Mouse (Mus musculus) C2C12 (cell line): ENCODE results near the gene Rasgef1b.

ENCODE experiments used
- CTCF ChIP-seq: IDR thresholded peaks from one replicate; pipeline ENCODE4 v1.5.1; 2011; ENCODE audit not compliant: control insufficient read depth, insufficient read depth, insufficient read length
- FOSL1 ChIP-seq: IDR thresholded peaks from one replicate; pipeline ENCODE4 v1.8.0; 2011; ENCODE audit warnings: mild to moderate bottlenecking, low read length; ENCODE audit not compliant: poor library complexity, insufficient read depth, severe bottlenecking
- MAX ChIP-seq: IDR thresholded peaks from one replicate; pipeline ENCODE4 v1.6.1; 2011; ENCODE audit warnings: mild to moderate bottlenecking, control low read depth
- MYOD1 ChIP-seq: IDR thresholded peaks from one replicate; pipeline ENCODE4 v1.6.1; 2011; ENCODE audit warnings: low read depth; ENCODE audit not compliant: control insufficient read depth, insufficient read length
- MYOG ChIP-seq: IDR thresholded peaks from one replicate; pipeline ENCODE4 v1.6.1; 2011; ENCODE audit not compliant: control insufficient read depth, insufficient read length; ENCODE audit errors: extremely low read depth
- USF1 ChIP-seq: IDR thresholded peaks from one replicate; pipeline ENCODE4 v1.6.1; 2011; ENCODE audit warnings: low read depth, mild to moderate bottlenecking, control low read depth, moderate library complexity

GRCm38 (mm10) chr5:99775342-99775741 lies 46.5 kb upstream of the Rasgef1b start:
- TF ChIP-seq CTCF (no peak), USF1 (no peak), FOSL1 (no peak), MAX (no peak), MYOG (no peak), MYOD1 (no peak)
